Mouse (Mus musculus) right cerebral cortex, postnatal 4 days (tissue): Measurements from ENCODE around the gene Tor1a.

Experiments
- DNase-seq: peaks from one replicate; pipeline ENCODE4 v3.0.0-alpha.2; 2022

Tor1a gene

GRCm38 (mm10) chr2:30967352-30968327 is at the start of gene Tor1a:
Gene Tor1a, minus strand, starts transcription at chr2:30967933.
- DNase-seq = peak; percentile 88

GRCm38 (mm10) chr2:31013371-31014120 is 45.8 kb upstream of the Tor1a start:
- no peak for DNase-seq

- DNase-seq = no peak
These were observed 39.5 kb upstream of the Tor1a start for GRCm38 (mm10) chr2:31007208-31007607.

GRCm38 (mm10) chr2:31006434-31006833 is 38.7 kb upstream of the Tor1a start:
- no peak for DNase-seq

- no peak for DNase-seq
These were observed 37.7 kb upstream of the Tor1a start for GRCm38 (mm10) chr2:31005453-31005852.

GRCm38 (mm10) chr2:31002857-31003256 is 35.1 kb upstream of the Tor1a start:
- DNase-seq = no peak

- no peak for DNase-seq
These were observed 30.9 kb upstream of the Tor1a start for GRCm38 (mm10) chr2:30998443-30999260.

- no peak for DNase-seq
These were observed 27.8 kb upstream of the Tor1a start for GRCm38 (mm10) chr2:30995432-30995996.

- DNase-seq = no peak
These were observed 27.1 kb upstream of the Tor1a start for GRCm38 (mm10) chr2:30994853-30995252.

- no peak for DNase-seq
These were observed 22.5 kb upstream of the Tor1a start for GRCm38 (mm10) chr2:30990221-30990620.

- no peak for DNase-seq
These were observed 17.6 kb upstream of the Tor1a start for GRCm38 (mm10) chr2:30985111-30986020.

- DNase-seq = no peak
These were observed 15.3 kb upstream of the Tor1a start for GRCm38 (mm10) chr2:30983024-30983423.

- DNase-seq = peak; percentile 98
These were observed 14.2 kb upstream of the Tor1a start, which contains the start of the genes BC005624 and Usp20 for GRCm38 (mm10) chr2:30981790-30982513. Gene BC005624, minus strand, starts transcription at chr2:30982201. Gene Usp20, plus strand, starts transcription at chr2:30982279.

- no peak for DNase-seq
These were observed 907 bp downstream of the Tor1a start for GRCm38 (mm10) chr2:30966826-30967225.

- DNase-seq = no peak
These were observed 2.1 kb downstream of the Tor1a start for GRCm38 (mm10) chr2:30965627-30966026.

GRCm38 (mm10) chr2:30962570-30963254 is 5.0 kb downstream of the Tor1a start:
- DNase-seq = no peak

- DNase-seq = no peak
These were observed 7.9 kb downstream of the Tor1a start for GRCm38 (mm10) chr2:30959856-30960255.

GRCm38 (mm10) chr2:30958726-30959125 is 9.0 kb downstream of the Tor1a start:
- DNase-seq = no peak

- no peak for DNase-seq
These were observed 10.2 kb downstream of the Tor1a start for GRCm38 (mm10) chr2:30957511-30957910.

- no peak for DNase-seq
These were observed 12.9 kb downstream of the Tor1a start for GRCm38 (mm10) chr2:30954797-30955196.
